Mouse (Mus musculus): ENCODE measurements around the gene Shcbp1l.

- TF ChIP-seq USF2 (conservative IDR thresholded peaks at IDR 0.05; ENCODE audit: low read depth, low read length) (no peak), JUND (conservative IDR thresholded peaks at IDR 0.05; ENCODE audit: low read depth, low read length) (no peak), ZKSCAN1 (IDR thresholded peaks at IDR 0.05; ENCODE audit: borderline replicate concordance, low read depth, low read length) (no peak), CTCF (conservative IDR thresholded peaks at IDR 0.05 in 1 of 2, IDR thresholded peaks at IDR 0.05 in 1 of 2; ENCODE audit: low read depth in 2 of 2, low read length in 2 of 2) (no peak), POLR2A (IDR thresholded peaks at IDR 0.05; ENCODE audit: low read depth, low read length) (no peak)
Measured at GRCm38 (mm10) chr1:153431701-153432100, 6.7 kb downstream of the Shcbp1l start.
